Mouse (Mus musculus): ENCODE results near the gene Bola2. TPM values are rescaled to one million over a fixed set of nuclear protein-coding genes. Genes with fewer than 3 reads are reported as not detected.

Gene Bola2
- polyA plus RNA-seq, 1 experiment = 35.7 TPM

DNA sequence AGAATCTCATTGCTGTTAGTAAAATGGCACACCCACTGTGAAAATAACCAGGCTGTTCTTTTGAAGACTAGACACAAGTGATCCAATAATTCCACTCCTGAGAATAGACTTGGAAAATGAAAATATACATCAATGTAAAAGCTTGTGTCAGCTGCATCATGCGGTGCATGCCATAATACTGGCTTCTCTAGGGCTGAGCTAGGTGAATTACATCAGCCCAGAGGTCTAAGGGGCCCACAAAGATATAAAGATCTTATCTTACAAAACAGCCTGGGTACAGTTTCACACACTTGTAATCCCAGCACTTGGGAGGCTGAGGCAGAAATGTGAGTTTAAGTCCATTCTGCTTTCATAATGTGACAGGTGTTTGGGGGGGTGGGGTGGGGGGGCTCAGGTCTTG lies 37.7 kb upstream of the Bola2 start:
- TF ChIP-seq CTCF (IDR thresholded peaks at IDR 0.05; ENCODE audit: control insufficient read depth, insufficient read depth, insufficient replicate concordance, low read depth, low read length) (no peak), POLR2A (IDR thresholded peaks at IDR 0.05; ENCODE audit: control insufficient read depth, low read depth, low read length) (no peak)
- Histone ChIP-seq H3K27ac (ENCODE audit: control insufficient read depth, insufficient read depth, low read depth, low read length) (no peak overlapping the region), H3K27me3 (ENCODE audit: control insufficient read depth, insufficient read depth, low read length) (no peaks in the 10 kb centered on the region), H3K4me1 (ENCODE audit: control insufficient read depth, insufficient read depth, low read length) (no peaks in the 10 kb centered on the region), H3K4me3 (ENCODE audit: control insufficient read depth, low read depth, low read length) (no peak overlapping the region), H3K36me3 (ENCODE audit: control insufficient read depth, insufficient read depth, low read length) (no peaks in the 10 kb centered on the region)

DNA sequence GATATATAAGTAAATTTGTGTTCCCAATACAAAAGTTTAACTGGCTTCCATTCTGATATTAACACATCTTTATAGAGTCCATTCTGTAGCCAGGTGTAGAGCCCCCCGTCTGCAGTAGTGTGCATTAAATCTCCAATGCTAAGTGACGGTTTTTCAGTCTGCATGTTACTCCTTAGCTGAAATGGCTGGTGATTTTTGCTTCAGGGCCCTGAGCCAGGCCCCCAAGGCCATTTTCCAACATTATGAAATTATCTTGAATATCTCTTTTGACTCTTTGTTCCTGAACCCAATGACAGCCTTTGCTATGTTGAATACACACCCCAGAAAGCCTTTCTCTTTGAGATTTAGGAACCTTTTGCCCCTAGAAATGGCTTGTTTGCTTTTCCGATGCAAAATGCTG lies 35.4 kb upstream of the Bola2 start:
- H3K27me3 ChIP-seq (ENCODE audit: control insufficient read depth, insufficient read depth, low read length) = no peaks in the 10 kb centered on the region
- no peak for TF ChIP-seq CTCF (IDR thresholded peaks at IDR 0.05; ENCODE audit: control insufficient read depth, insufficient read depth, insufficient replicate concordance, low read depth, low read length)
- TF ChIP-seq POLR2A (IDR thresholded peaks at IDR 0.05; ENCODE audit: control insufficient read depth, low read depth, low read length) = no peak
- no peak overlapping the region for H3K4me3 ChIP-seq (ENCODE audit: control insufficient read depth, low read depth, low read length)
- no peaks in the 10 kb centered on the region for H3K36me3 ChIP-seq (ENCODE audit: control insufficient read depth, insufficient read depth, low read length)
- no peaks in the 10 kb centered on the region for H3K4me1 ChIP-seq (ENCODE audit: control insufficient read depth, insufficient read depth, low read length)
- H3K27ac ChIP-seq (ENCODE audit: control insufficient read depth, insufficient read depth, low read depth, low read length) = no peak overlapping the region

DNA sequence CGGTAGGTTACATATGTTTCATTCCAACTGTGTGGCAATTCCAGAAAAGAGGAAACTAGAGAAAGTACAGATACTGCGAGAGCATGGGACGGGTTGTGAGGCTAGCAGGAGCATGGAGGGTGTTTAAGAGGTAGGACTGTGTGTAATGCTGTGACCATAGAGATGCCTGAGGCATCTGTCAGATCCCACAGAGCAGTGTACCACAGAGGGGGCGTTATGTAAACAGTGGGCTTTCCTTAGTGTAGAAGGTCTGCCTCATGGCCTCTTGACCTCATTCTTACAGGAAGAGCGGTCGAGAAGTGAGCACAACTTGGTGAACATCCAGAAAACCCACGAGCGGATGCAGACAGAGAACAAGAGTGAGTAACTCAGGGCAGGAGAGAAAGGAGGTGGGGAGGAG lies 31.6 kb upstream of the Bola2 start:
- H3K4me3 ChIP-seq (ENCODE audit: control insufficient read depth, low read depth, low read length) = no peak overlapping the region
- no peaks in the 10 kb centered on the region for H3K27me3 ChIP-seq (ENCODE audit: control insufficient read depth, insufficient read depth, low read length)
- no peaks in the 10 kb centered on the region for H3K36me3 ChIP-seq (ENCODE audit: control insufficient read depth, insufficient read depth, low read length)
- H3K4me1 ChIP-seq (ENCODE audit: control insufficient read depth, insufficient read depth, low read length) = no peaks in the 10 kb centered on the region
- no peak overlapping the region for H3K27ac ChIP-seq (ENCODE audit: control insufficient read depth, insufficient read depth, low read depth, low read length)
- no peak for TF ChIP-seq POLR2A (IDR thresholded peaks at IDR 0.05; ENCODE audit: control insufficient read depth, low read depth, low read length)
- no peak for TF ChIP-seq CTCF (IDR thresholded peaks at IDR 0.05; ENCODE audit: control insufficient read depth, insufficient read depth, insufficient replicate concordance, low read depth, low read length)

DNA sequence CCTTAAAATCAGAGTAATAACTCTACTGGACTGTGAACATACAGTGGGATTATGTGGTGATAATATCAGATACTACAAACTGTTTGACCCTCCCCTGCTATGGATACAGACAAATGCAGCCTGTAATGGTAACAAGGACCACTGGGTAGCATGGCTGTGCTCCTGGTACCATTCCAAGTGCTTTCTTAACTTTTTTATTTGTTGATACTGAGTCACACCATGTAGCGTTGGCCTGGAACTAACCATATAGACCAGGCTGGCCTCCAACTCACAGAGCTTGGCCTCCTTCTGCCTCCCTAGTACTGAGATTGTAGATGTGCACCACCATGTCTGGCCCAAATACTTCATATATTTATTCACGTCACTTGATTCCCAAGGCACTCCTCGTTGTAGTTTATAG lies 29.9 kb upstream of the Bola2 start:
- TF ChIP-seq CTCF (IDR thresholded peaks at IDR 0.05; ENCODE audit: control insufficient read depth, insufficient read depth, insufficient replicate concordance, low read depth, low read length) (no peak), POLR2A (IDR thresholded peaks at IDR 0.05; ENCODE audit: control insufficient read depth, low read depth, low read length) (no peak)
- Histone ChIP-seq H3K27ac (ENCODE audit: control insufficient read depth, insufficient read depth, low read depth, low read length) (no peak overlapping the region), H3K4me1 (ENCODE audit: control insufficient read depth, insufficient read depth, low read length) (no peaks in the 10 kb centered on the region), H3K36me3 (ENCODE audit: control insufficient read depth, insufficient read depth, low read length) (no peaks in the 10 kb centered on the region), H3K4me3 (ENCODE audit: control insufficient read depth, low read depth, low read length) (no peak overlapping the region), H3K27me3 (ENCODE audit: control insufficient read depth, insufficient read depth, low read length) (no peaks in the 10 kb centered on the region)

DNA sequence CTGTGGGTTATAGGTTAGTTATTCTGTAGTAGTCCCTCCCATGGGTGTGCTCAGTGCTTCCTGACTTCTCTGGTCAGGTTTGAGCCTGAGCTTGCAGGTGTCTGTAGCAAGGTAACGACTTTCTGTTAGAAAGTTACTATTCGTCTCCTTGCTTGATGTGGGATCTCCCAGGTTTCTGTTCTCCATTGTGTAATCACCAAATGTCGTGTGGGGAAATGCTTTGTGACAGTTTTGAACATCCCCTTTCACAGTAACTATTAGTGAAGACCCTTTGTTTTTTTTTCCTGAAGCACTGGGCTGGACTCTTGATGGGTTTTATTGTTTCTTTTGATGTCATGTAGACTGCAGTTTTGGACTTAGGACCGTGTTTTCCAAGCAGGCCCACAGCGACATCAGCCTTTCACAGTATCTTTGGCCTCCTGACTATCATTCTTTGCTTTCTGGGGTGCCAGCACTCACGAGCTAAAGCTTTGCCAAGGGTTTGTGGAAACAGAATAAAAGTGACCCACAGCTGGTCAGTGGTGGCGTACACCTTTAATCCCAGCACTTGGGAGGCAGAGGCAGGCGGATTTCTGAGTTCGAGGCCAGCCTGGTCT lies 27.6 kb upstream of the Bola2 start:
- Histone ChIP-seq H3K4me1 (ENCODE audit: control insufficient read depth, insufficient read depth, low read length) (no peaks in the 10 kb centered on the region), H3K36me3 (ENCODE audit: control insufficient read depth, insufficient read depth, low read length) (no peaks in the 10 kb centered on the region), H3K27me3 (ENCODE audit: control insufficient read depth, insufficient read depth, low read length) (no peaks in the 10 kb centered on the region), H3K4me3 (ENCODE audit: control insufficient read depth, low read depth, low read length) (no peak overlapping the region), H3K27ac (ENCODE audit: control insufficient read depth, insufficient read depth, low read depth, low read length) (no peak overlapping the region)
- no peak for TF ChIP-seq CTCF (IDR thresholded peaks at IDR 0.05; ENCODE audit: control insufficient read depth, insufficient read depth, insufficient replicate concordance, low read depth, low read length)
- TF ChIP-seq POLR2A (IDR thresholded peaks at IDR 0.05; ENCODE audit: control insufficient read depth, low read depth, low read length) = no peak

DNA sequence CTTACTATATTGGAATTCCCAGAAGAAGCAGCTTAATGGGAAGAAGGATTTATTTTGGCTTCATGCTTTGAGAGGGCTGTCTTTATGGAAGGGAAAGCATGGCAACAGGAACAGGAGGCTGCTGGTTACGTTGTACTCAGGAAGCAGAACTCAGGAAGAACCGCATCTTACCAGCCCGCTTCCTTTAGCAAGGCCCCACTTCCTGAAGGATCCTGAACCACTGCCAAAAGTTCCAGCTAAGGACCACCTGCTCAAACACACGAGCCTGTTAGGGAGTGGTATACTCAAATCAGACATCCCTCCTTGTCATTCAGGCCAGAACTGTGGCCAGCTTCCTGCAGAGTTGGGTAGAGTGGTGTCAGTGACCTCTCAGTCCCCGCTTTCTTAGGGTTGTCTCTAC lies 26.7 kb upstream of the Bola2 start:
- Histone ChIP-seq H3K27me3 (ENCODE audit: control insufficient read depth, insufficient read depth, low read length) (no peaks in the 10 kb centered on the region), H3K27ac (ENCODE audit: control insufficient read depth, insufficient read depth, low read depth, low read length) (no peak overlapping the region), H3K36me3 (ENCODE audit: control insufficient read depth, insufficient read depth, low read length) (no peaks in the 10 kb centered on the region), H3K4me3 (ENCODE audit: control insufficient read depth, low read depth, low read length) (no peak overlapping the region), H3K4me1 (ENCODE audit: control insufficient read depth, insufficient read depth, low read length) (no peaks in the 10 kb centered on the region)
- TF ChIP-seq CTCF (IDR thresholded peaks at IDR 0.05; ENCODE audit: control insufficient read depth, insufficient read depth, insufficient replicate concordance, low read depth, low read length) (no peak), POLR2A (IDR thresholded peaks at IDR 0.05; ENCODE audit: control insufficient read depth, low read depth, low read length) (no peak)

DNA sequence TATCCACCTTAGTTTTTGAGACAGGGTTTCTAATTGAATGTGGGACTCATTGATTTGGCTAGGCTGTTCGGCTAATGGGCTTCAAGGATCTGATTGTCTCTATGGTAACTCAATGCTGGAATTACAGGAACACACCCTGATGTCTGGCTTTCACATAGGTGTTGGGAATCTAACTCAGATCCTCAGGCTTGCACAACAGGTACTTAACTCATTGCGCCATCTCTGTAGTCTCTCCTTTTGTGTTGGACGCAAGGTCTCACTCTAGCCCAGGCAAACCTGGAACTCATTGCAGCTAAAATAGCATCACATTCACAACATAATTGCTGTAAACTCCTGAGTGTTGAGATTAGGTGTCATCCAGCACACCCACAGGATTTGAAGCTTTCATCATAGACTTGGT lies 25.0 kb upstream of the Bola2 start:
- Histone ChIP-seq H3K27me3 (ENCODE audit: control insufficient read depth, insufficient read depth, low read length) (no peaks in the 10 kb centered on the region), H3K4me3 (ENCODE audit: control insufficient read depth, low read depth, low read length) (no peak overlapping the region), H3K4me1 (ENCODE audit: control insufficient read depth, insufficient read depth, low read length) (no peaks in the 10 kb centered on the region), H3K36me3 (ENCODE audit: control insufficient read depth, insufficient read depth, low read length) (no peaks in the 10 kb centered on the region), H3K27ac (ENCODE audit: control insufficient read depth, insufficient read depth, low read depth, low read length) (no peak overlapping the region)
- TF ChIP-seq POLR2A (IDR thresholded peaks at IDR 0.05; ENCODE audit: control insufficient read depth, low read depth, low read length) (no peak), CTCF (IDR thresholded peaks at IDR 0.05; ENCODE audit: control insufficient read depth, insufficient read depth, insufficient replicate concordance, low read depth, low read length) (no peak)

DNA sequence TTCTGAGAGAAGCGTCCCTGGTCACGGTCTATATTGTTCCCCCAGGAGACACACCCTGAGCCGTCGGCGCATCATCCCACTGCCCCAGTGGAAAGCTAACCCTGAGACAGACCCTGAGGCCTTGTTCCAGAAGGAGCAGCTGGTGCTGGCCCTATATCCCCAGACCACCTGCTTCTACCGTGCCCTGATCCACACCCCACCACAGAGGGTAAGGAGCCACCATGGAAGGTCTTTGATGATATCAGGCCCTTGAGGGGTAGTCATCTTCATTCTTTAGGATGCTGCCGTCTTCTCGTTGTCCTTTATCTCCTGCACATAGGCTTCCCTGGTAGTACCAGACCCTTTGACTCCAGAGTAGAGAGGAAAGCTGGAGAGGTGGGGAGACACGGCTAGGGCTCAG lies 23.1 kb upstream of the Bola2 start:
- no peaks in the 10 kb centered on the region for H3K36me3 ChIP-seq (ENCODE audit: control insufficient read depth, insufficient read depth, low read length)
- peaks cover 4% of the 10 kb centered on the region for H3K4me1 ChIP-seq (ENCODE audit: control insufficient read depth, insufficient read depth, low read length)
- no peaks in the 10 kb centered on the region for H3K27me3 ChIP-seq (ENCODE audit: control insufficient read depth, insufficient read depth, low read length)
- H3K4me3 ChIP-seq (ENCODE audit: control insufficient read depth, low read depth, low read length) = no peak overlapping the region
- H3K27ac ChIP-seq (ENCODE audit: control insufficient read depth, insufficient read depth, low read depth, low read length) = no peak overlapping the region
- TF ChIP-seq CTCF (IDR thresholded peaks at IDR 0.05; ENCODE audit: control insufficient read depth, insufficient read depth, insufficient replicate concordance, low read depth, low read length) (no peak), POLR2A (IDR thresholded peaks at IDR 0.05; ENCODE audit: control insufficient read depth, low read depth, low read length) (no peak)

Measured in testis, adult 2 months (tissue).